ENCODE assay signal across 10 mouse cellular contexts in genomic region chr14:74871220-74871619, GRCm38 (mm10).
DNase-seq lines count a peak whose midpoint lies in the region; ATAC-seq and TF ChIP-seq lines count a peak whose summit lies in the region.
"Had no signal": no experiment of that assay in that cellular context is flagged by ENCODE, and none has a peak within 500 bp of the region (broad histone marks: within the 10 kb centered on the region; RNA-seq: fewer than 3 reads in every experiment).

No protein-coding gene starts in this region.

- peak; percentile 46 for ATAC-seq in kidney, embryonic 14.5 days (ENCODE audit: low FRiP score, low TSS enrichment)
- ATAC-seq in lung, postnatal 0 days = peak; percentile 87
- ATAC-seq: forebrain, postnatal 0 days had no signal

- no peak overlapping the region for H3K27ac ChIP-seq in cerebellum, adult 2 months (ENCODE audit: insufficient read depth, low read length)
- H3K27ac ChIP-seq in kidney, embryonic 14.5 days (ENCODE audit: low read depth, low read length) = no peak overlapping the region
- peak overlapping the region; percentile 64 for H3K27ac ChIP-seq in lung, postnatal 0 days (ENCODE audit: low read length)
- H3K27ac ChIP-seq: limb, embryonic 15.5 days had no signal

- H3K36me3 ChIP-seq in kidney, embryonic 14.5 days (ENCODE audit: control insufficient read depth, insufficient read depth, low read length) = no peaks in the 10 kb centered on the region
- no peaks in the 10 kb centered on the region for H3K36me3 ChIP-seq in lung, postnatal 0 days (ENCODE audit: insufficient read depth, low read length)
- H3K36me3 ChIP-seq: limb, embryonic 15.5 days had no signal

- TF ChIP-seq CTCF in cerebellum, adult 2 months (IDR thresholded peaks at IDR 0.05; ENCODE audit: borderline replicate concordance, insufficient read depth, low read depth, low read length) = no peak
- no peak for TF ChIP-seq CTCF in lung, postnatal 0 days (IDR thresholded peaks at IDR 0.05)

- no peak overlapping the region for H3K9ac ChIP-seq in kidney, embryonic 14.5 days (ENCODE audit: low read depth, low read length)
- H3K9ac ChIP-seq in lung, postnatal 0 days (replicated peaks; ENCODE audit: low read depth) = no peak overlapping the region
- H3K9ac ChIP-seq: forebrain, postnatal 0 days; limb, embryonic 15.5 days had no signal

- no peak for TF ChIP-seq POLR2A in cerebellum, adult 2 months (IDR thresholded peaks at IDR 0.05; ENCODE audit: borderline replicate concordance, insufficient read depth, low read length)

- no peaks in the 10 kb centered on the region for H3K9me3 ChIP-seq in kidney, embryonic 14.5 days (ENCODE audit: control insufficient read depth, low read length)
- no peaks in the 10 kb centered on the region for H3K9me3 ChIP-seq in lung, postnatal 0 days (ENCODE audit: low read length)
- H3K9me3 ChIP-seq: limb, embryonic 15.5 days had no signal

- peaks cover 15% of the 10 kb centered on the region for H3K4me1 ChIP-seq in cerebellum, adult 2 months (ENCODE audit: control insufficient read depth, insufficient read depth, low read length)
- H3K4me1 ChIP-seq in kidney, embryonic 14.5 days (ENCODE audit: control insufficient read depth, insufficient read depth, low read length) = peaks cover 31% of the 10 kb centered on the region
- peaks cover 23% of the 10 kb centered on the region; the same call in 1 of the 2 replicates for H3K4me1 ChIP-seq in lung, postnatal 0 days (ENCODE audit: insufficient read depth, low read depth, low read length)

- TF ChIP-seq EP300 in lung, postnatal 0 days (IDR thresholded peaks at IDR 0.05) = peak; percentile 84

- WGBS in cerebellum, adult 2 months = 26% methylated on average over 4 of the region's 4 CpGs
- 39% methylated on average over 4 of the region's 4 CpGs for WGBS in kidney, embryonic 14.5 days
- 32% methylated on average over 4 of the region's 4 CpGs for WGBS in lung, postnatal 0 days

- DNase-seq in cerebellum, adult 2 months = peak; percentile 52 to 71
- no peak for DNase-seq in cerebellum, postnatal 10 days
- peak; percentile 26 to 27 for DNase-seq in cerebellum, postnatal 36 days
- peak; percentile 89 for DNase-seq in lung, postnatal 0 days (ENCODE audit: low spot score)
- DNase-seq in testis, postnatal 14 days (ENCODE audit: low spot score) = no peak
- no peak for DNase-seq in c-Kit-positive CD71-positive TER-119-positive erythroid progenitor cells, embryonic 14.5 days (ENCODE audit: low spot score)
- DNase-seq in left cerebral cortex, adult 9 months (ENCODE audit: low spot score in 2 of 2) = no peak
- DNase-seq: forebrain, postnatal 0 days had no signal

- no peak overlapping the region for H3K4me3 ChIP-seq in cerebellum, adult 2 months (replicated peaks; ENCODE audit: insufficient read depth, low read depth, low read length)
- H3K4me3 ChIP-seq in kidney, embryonic 14.5 days (ENCODE audit: low read length) = no peak overlapping the region
- H3K4me3 ChIP-seq in lung, postnatal 0 days (ENCODE audit: low read depth, low read length) = no peak overlapping the region
- H3K4me3 ChIP-seq: limb, embryonic 15.5 days had no signal

- H3K4me2 ChIP-seq in kidney, embryonic 14.5 days (replicated peaks; ENCODE audit: low read depth, low read length) = no peak overlapping the region
- 0 out of 2 replicates have a peak overlapping the region, but pooled peaks have one; percentile 3 for H3K4me2 ChIP-seq in lung, postnatal 0 days (replicated peaks; ENCODE audit: low read depth, low read length)
- H3K4me2 ChIP-seq: limb, embryonic 15.5 days had no signal

- H3K27me3 ChIP-seq in cerebellum, adult 2 months (ENCODE audit: control insufficient read depth, insufficient read depth, low read length) = no peaks in the 10 kb centered on the region
- no peaks in the 10 kb centered on the region for H3K27me3 ChIP-seq in kidney, embryonic 14.5 days (ENCODE audit: control insufficient read depth, insufficient read depth, low read length)
- no peaks in the 10 kb centered on the region for H3K27me3 ChIP-seq in lung, postnatal 0 days (replicated peaks; ENCODE audit: insufficient read depth, low read length)
- H3K27me3 ChIP-seq: limb, embryonic 15.5 days had no signal

Comparison
In these comparisons a context has a peak if more than half of its experiments do, and no peak if none do; other contexts are left out.
1. DNase-seq: peak in cerebellum, adult 2 months (2 of 2), cerebellum, postnatal 36 days (2 of 2) and lung, postnatal 0 days (single experiment); none in cerebellum, postnatal 10 days (0 of 2), testis, postnatal 14 days (single experiment), c-Kit-positive CD71-positive TER-119-positive erythroid progenitor cells, embryonic 14.5 days (single experiment) and left cerebral cortex, adult 9 months (0 of 2).